Mouse (Mus musculus): Measurements from ENCODE around the gene AC109138.7. TPM values are rescaled to one million over a fixed set of nuclear protein-coding genes. Genes with fewer than 3 reads are reported as not detected.

The AC109138.7 gene
- total and polyA plus RNA-seq, 3 experiments, result not detected

DNA sequence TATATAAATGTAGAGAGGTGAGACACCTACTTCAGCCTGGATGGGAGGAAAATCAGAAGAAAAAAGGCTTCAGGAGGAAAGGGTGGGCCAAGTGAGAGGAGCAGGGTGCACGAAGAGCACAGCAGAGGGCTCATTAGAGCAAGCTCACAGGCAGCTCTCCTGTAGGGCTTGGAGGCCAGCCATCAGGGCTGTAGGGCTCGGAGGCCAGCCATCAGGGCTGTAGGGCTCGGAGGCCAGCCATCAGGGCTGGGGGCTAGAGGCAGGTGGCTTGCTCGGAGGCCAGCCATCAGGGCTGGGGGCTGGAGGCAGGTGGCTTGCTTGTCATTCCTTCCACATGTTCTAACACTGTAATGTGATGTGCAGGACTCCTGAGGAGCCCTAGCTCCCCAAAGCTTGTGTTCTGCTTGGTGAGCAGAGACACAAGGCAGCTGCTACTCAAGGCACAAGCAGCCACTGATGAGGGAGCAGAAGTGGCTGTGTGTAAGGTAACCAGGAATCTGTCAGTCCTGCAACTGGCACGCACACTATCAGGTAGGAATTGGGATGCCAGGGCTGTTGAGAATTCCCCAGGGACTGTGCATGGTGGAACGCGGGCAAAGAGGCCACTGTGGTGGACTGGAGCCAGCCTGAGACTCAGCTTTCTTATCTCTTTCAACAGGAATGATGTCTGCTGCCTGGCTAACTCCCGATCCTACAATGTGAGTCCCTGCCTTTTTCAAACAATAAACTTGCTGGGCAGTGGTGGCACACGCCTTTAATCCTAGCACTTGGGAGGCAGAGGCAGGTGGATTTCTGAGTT lies 47.3 kb upstream of the AC109138.7 start:
- Histone ChIP-seq H3K27me3 (replicated peaks) (no peaks in the 10 kb centered on the region), H3K9me3 (replicated peaks; ENCODE audit: low read length) (peaks cover 2% of the 10 kb centered on the region), H3K9ac (ENCODE audit: insufficient read depth, low read depth) (no peak overlapping the region), H3K36me3 (replicated peaks in 1 of 2; ENCODE audit: control insufficient read depth in 1 of 2, insufficient read depth in 1 of 2, low read length in 1 of 2) (peaks cover 2 to 20% of the 10 kb centered on the region in 2 experiments), H3K4me2 (ENCODE audit: insufficient read depth, low read depth, poor library complexity, severe bottlenecking) (no peak overlapping the region), H3K27ac (ENCODE audit: insufficient read depth, low read depth) (no peak overlapping the region), H3K4me3 (replicated peaks in 1 of 3; ENCODE audit: low read depth in 2 of 3, low read length in 2 of 3, poor library complexity in 1 of 3) (no peak overlapping the region), H3K79me2 (replicated peaks; ENCODE audit: control insufficient read depth, extremely low read depth, insufficient read depth, poor library complexity, severe bottlenecking) (peaks cover 10% of the 10 kb centered on the region), H3K4me1 (ENCODE audit: control insufficient read depth in 1 of 2, insufficient read depth in 2 of 2) (peaks cover 17 to 55% of the 10 kb centered on the region in 2 experiments)
- no peak for DNase-seq (ENCODE audit: extremely low read depth)
- dilution Hi-C loops (cut with MboI; ENCODE audit: extremely low pct_ligation_motif_present, extremely low pct_unique_long_range_greater_than_20kb, low sequenced_read_pairs) (no loop called here), in situ Hi-C loops (cut with MboI; ENCODE audit: low pct_ligation_motif_present, low pct_unique_long_range_greater_than_20kb, low sequenced_read_pairs) (no loop called here)
- TF ChIP-seq ZNF384 (IDR thresholded peaks at IDR 0.05; ENCODE audit: low read depth, low read length) (no peak), MAX (IDR thresholded peaks at IDR 0.05; ENCODE audit: low read length) (no peak), POLR2AphosphoS2 (IDR thresholded peaks at IDR 0.05; ENCODE audit: low read depth, low read length) (no peak), MAZ (IDR thresholded peaks at IDR 0.05; ENCODE audit: low read depth, low read length) (no peak), EP300 (IDR thresholded peaks at IDR 0.05; ENCODE audit: low read length) (no peak), SIN3A (IDR thresholded peaks at IDR 0.05; ENCODE audit: low read length) (no peak), USF2 (conservative IDR thresholded peaks at IDR 0.05; ENCODE audit: low read depth, low read length) (no peak), TBP (conservative IDR thresholded peaks at IDR 0.05; ENCODE audit: low read depth, low read length) (no peak), CTCF (conservative IDR thresholded peaks at IDR 0.05 in 1 of 2, IDR thresholded peaks at IDR 0.05 in 1 of 2; ENCODE audit: low read depth in 2 of 2, low read length in 2 of 2) (no peak), HCFC1 (IDR thresholded peaks at IDR 0.05; ENCODE audit: low read depth, low read length) (no peak), JUND (conservative IDR thresholded peaks at IDR 0.05; ENCODE audit: low read depth, low read length) (no peak), ELF1 (IDR thresholded peaks at IDR 0.05; ENCODE audit: low read depth, low read length) (no peak)

DNA sequence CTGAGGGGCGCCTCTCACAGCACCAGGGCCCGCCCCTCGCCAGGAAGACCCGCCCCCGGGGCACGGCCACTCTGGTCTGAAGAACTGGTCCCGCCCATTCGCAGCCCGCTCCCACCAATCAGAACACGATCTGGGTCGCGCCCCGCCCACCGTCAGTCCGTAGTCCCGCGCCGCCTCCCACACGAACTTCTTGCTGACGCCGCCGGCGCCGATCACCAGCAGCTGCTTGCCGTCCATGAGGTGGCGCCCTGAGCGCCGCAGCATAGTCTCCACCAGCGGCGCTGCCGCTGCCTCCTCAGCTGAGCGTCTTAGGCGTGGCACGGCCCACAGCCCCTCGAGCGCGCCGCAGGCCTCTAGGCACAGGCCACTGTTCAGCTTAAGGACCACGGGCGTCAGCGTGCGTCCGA lies 44.8 kb upstream of the AC109138.7 start:
- in situ Hi-C loops (cut with MboI; ENCODE audit: low pct_ligation_motif_present, low pct_unique_long_range_greater_than_20kb, low sequenced_read_pairs) (no loop called here), dilution Hi-C loops (cut with MboI; ENCODE audit: extremely low pct_ligation_motif_present, extremely low pct_unique_long_range_greater_than_20kb, low sequenced_read_pairs) (no loop called here)
- H3K4me3 ChIP-seq (replicated peaks in 1 of 3; ENCODE audit: low read depth in 2 of 3, low read length in 2 of 3, poor library complexity in 1 of 3), result peak overlapping the region; percentile 41 to 62 (median 53)
- H3K4me1 ChIP-seq (ENCODE audit: control insufficient read depth in 1 of 2, insufficient read depth in 2 of 2), result peaks cover 11 to 52% of the 10 kb centered on the region in 2 experiments
- no peaks in the 10 kb centered on the region for H3K27me3 ChIP-seq (replicated peaks)
- peaks cover 0 to 29% of the 10 kb centered on the region in 2 experiments for H3K36me3 ChIP-seq (replicated peaks in 1 of 2; ENCODE audit: control insufficient read depth in 1 of 2, insufficient read depth in 1 of 2, low read length in 1 of 2)
- peaks cover 2% of the 10 kb centered on the region for H3K9me3 ChIP-seq (replicated peaks; ENCODE audit: low read length)
- H3K27ac ChIP-seq (ENCODE audit: insufficient read depth, low read depth), result peak overlapping the region; percentile 65
- peak overlapping the region; percentile 72 for H3K4me2 ChIP-seq (ENCODE audit: insufficient read depth, low read depth, poor library complexity, severe bottlenecking)
- peak overlapping the region; percentile 79 for H3K9ac ChIP-seq (ENCODE audit: insufficient read depth, low read depth)
- DNase-seq (ENCODE audit: extremely low read depth), result peak; percentile 96
- no peaks in the 10 kb centered on the region for H3K79me2 ChIP-seq (replicated peaks; ENCODE audit: control insufficient read depth, extremely low read depth, insufficient read depth, poor library complexity, severe bottlenecking)
- no peak for TF ChIP-seq USF2 (conservative IDR thresholded peaks at IDR 0.05; ENCODE audit: low read depth, low read length)
- no peak for TF ChIP-seq EP300 (IDR thresholded peaks at IDR 0.05; ENCODE audit: low read length)
- TF ChIP-seq TBP (conservative IDR thresholded peaks at IDR 0.05; ENCODE audit: low read depth, low read length), result 0 out of 2 replicates have a peak, but pooled peaks have one; percentile 50
- TF ChIP-seq UBTF (IDR thresholded peaks at IDR 0.05; ENCODE audit: low read depth, low read length), result peak; percentile 92; the same call in 1 of the 2 replicates
- TF ChIP-seq ZC3H11A (IDR thresholded peaks at IDR 0.05; ENCODE audit: low read depth, low read length), result no peak; the same call in 1 of the 2 replicates
- no peak for TF ChIP-seq CHD2 (IDR thresholded peaks at IDR 0.05; ENCODE audit: low read length)
- no peak for TF ChIP-seq PAX5 (IDR thresholded peaks at IDR 0.05; ENCODE audit: low read length)
- TF ChIP-seq ZMIZ1 (IDR thresholded peaks at IDR 0.05; ENCODE audit: low read depth, low read length), result peak; percentile 78
- no peak for TF ChIP-seq ZNF384 (IDR thresholded peaks at IDR 0.05; ENCODE audit: low read depth, low read length)
- TF ChIP-seq NELFE (IDR thresholded peaks at IDR 0.05; ENCODE audit: low read depth, low read length), result no peak; the same call in 1 of the 2 replicates
- TF ChIP-seq MAZ (IDR thresholded peaks at IDR 0.05; ENCODE audit: low read depth, low read length), result no peak
- peak; percentile 37; the same call in 1 of the 2 replicates for TF ChIP-seq MAX (IDR thresholded peaks at IDR 0.05; ENCODE audit: low read length)
- peak; percentile 51; the same call in 1 of the 2 replicates for TF ChIP-seq BHLHE40 (IDR thresholded peaks at IDR 0.05; ENCODE audit: low read depth, low read length)
- TF ChIP-seq POLR2AphosphoS2 (IDR thresholded peaks at IDR 0.05; ENCODE audit: low read depth, low read length), result no peak
- peak; percentile 36; the same call in 1 of the 2 replicates for TF ChIP-seq MEF2A (IDR thresholded peaks at IDR 0.05; ENCODE audit: borderline replicate concordance, low read depth, low read length)
- peak; percentile 36; the same call in 1 of the 2 replicates for TF ChIP-seq MYC (IDR thresholded peaks at IDR 0.05; ENCODE audit: low read depth, low read length)
- TF ChIP-seq ELF1 (IDR thresholded peaks at IDR 0.05; ENCODE audit: low read depth, low read length), result peak; percentile 32; the same call in 1 of the 2 replicates
- TF ChIP-seq GABPA (IDR thresholded peaks at IDR 0.05; ENCODE audit: insufficient replicate concordance, low read depth, low read length), result no peak
- TF ChIP-seq IRF4 (IDR thresholded peaks at IDR 0.05; ENCODE audit: low read depth, low read length), result peak; percentile 48; the same call in 1 of the 2 replicates
- TF ChIP-seq MAFK (IDR thresholded peaks at IDR 0.05; ENCODE audit: insufficient replicate concordance, low read length), result 0 out of 2 replicates have a peak, but pooled peaks have one; percentile 5
- no peak for TF ChIP-seq KAT2A (IDR thresholded peaks at IDR 0.05; ENCODE audit: insufficient replicate concordance, low read length)
- TF ChIP-seq JUN (IDR thresholded peaks at IDR 0.05; ENCODE audit: insufficient read depth, low read depth, low read length), result no peak
- no peak for TF ChIP-seq ETS1 (conservative IDR thresholded peaks at IDR 0.05; ENCODE audit: low read depth, low read length)
- peak; percentile 62; the same call in 1 of the 2 replicates for TF ChIP-seq TCF12 (IDR thresholded peaks at IDR 0.05; ENCODE audit: low read depth, low read length)
- TF ChIP-seq SIN3A (IDR thresholded peaks at IDR 0.05; ENCODE audit: low read length), result peak; percentile 85
